Mouse (Mus musculus) megakaryocyte, embryonic 14.5 days (primary cell): Measurements from ENCODE around the gene 1300017J02Rik.

Experiments
- FLI1 ChIP-seq: IDR thresholded peaks from 2 replicates; pipeline ENCODE4 v1.6.1; 2012; ENCODE audit warnings: low read length, inconsistent platforms, mixed read lengths
- GATA1 ChIP-seq: IDR thresholded peaks from 3 replicates; pipeline ENCODE4 v1.6.1; 2012; ENCODE audit warnings: mixed read lengths, low read length, inconsistent platforms, borderline replicate concordance

DNA sequence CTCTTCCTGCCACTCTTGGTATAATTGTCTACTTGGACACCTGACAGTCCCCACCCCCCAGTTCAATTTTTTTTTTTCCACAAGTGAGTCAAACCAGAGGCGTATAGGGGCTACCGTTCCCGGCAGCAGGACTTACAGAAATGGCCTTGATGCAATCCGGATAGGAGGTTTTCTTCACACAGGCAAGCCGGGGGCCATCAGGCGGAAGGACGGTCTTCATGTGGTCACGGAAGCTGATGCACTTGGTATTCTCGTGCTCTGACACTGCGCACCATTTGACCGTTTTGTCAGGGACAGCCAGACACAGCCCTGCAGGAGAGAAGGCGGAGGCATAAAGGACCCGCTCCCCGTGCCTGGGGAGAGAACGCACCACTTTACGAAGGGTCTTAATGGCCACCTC, 77.1 kb downstream of the 1300017J02Rik start:
- TF ChIP-seq GATA1 (no peak), FLI1 (no peak)
